Mouse (Mus musculus): ENCODE results near the gene Rassf3. TPM values are rescaled to one million over a fixed set of nuclear protein-coding genes. Genes with fewer than 3 reads are reported as not detected.

The Rassf3 gene
- polyA plus RNA-seq, 1 experiment from 2014 or later: 6.0 TPM

GRCm38 (mm10) chr10:121505929-121506328, 29.8 kb upstream of the Rassf3 start:
- no peaks in the 10 kb centered on the region for H3K36me3 ChIP-seq (ENCODE audit: control insufficient read depth, insufficient read depth, low read length)
- ATAC-seq (ENCODE audit: low FRiP score) (no peak), DNase-seq (ENCODE audit: low spot score, missing footprints) (no peak)
- H3K27ac ChIP-seq (ENCODE audit: low read depth, low read length): no peak overlapping the region
- peak overlapping the region; percentile 40; the same call in 1 of the 2 replicates for H3K4me2 ChIP-seq
- H3K9ac ChIP-seq (ENCODE audit: low read length): no peak overlapping the region
- WGBS: 50% methylated on average over 7 of the region's 7 CpGs
- no peaks in the 10 kb centered on the region for H3K9me3 ChIP-seq (ENCODE audit: control insufficient read depth, low read length)
- peaks cover 17% of the 10 kb centered on the region; the same call in 1 of the 2 replicates for H3K4me1 ChIP-seq (ENCODE audit: control insufficient read depth, insufficient read depth, low read length)
- no peak overlapping the region for H3K4me3 ChIP-seq (ENCODE audit: low read depth, low read length)
- H3K27me3 ChIP-seq (ENCODE audit: control insufficient read depth, insufficient read depth, low read length): no peaks in the 10 kb centered on the region

- Histone ChIP-seq H3K36me3 (ENCODE audit: control insufficient read depth, insufficient read depth, low read length) (no peaks in the 10 kb centered on the region), H3K4me2 (peak overlapping the region; percentile 40), H3K9ac (ENCODE audit: low read length) (peak overlapping the region; percentile 11; the same call in 1 of the 2 replicates), H3K27me3 (ENCODE audit: control insufficient read depth, insufficient read depth, low read length) (no peaks in the 10 kb centered on the region), H3K9me3 (ENCODE audit: control insufficient read depth, low read length) (no peaks in the 10 kb centered on the region), H3K4me1 (ENCODE audit: control insufficient read depth, insufficient read depth, low read length) (peaks cover 16% of the 10 kb centered on the region; the same call in 1 of the 2 replicates), H3K4me3 (ENCODE audit: low read depth, low read length) (peak overlapping the region; percentile 7), H3K27ac (ENCODE audit: low read depth, low read length) (no peak overlapping the region)
- peak; percentile 70 for ATAC-seq (ENCODE audit: low FRiP score)
- peak; percentile 95 for DNase-seq (ENCODE audit: low spot score, missing footprints)
- 35% methylated on average over 35 of the region's 35 CpGs for WGBS
Observed at GRCm38 (mm10) chr10:121504973-121505911, 29.1 kb upstream of the Rassf3 start.

GRCm38 (mm10) chr10:121501160-121501559, 25.0 kb upstream of the Rassf3 start:
- ATAC-seq (ENCODE audit: low FRiP score): no peak
- WGBS: 84% methylated on average over 5 of the region's 5 CpGs

GRCm38 (mm10) chr10:121500034-121500433, 23.9 kb upstream of the Rassf3 start:
- Histone ChIP-seq H3K9me3 (ENCODE audit: control insufficient read depth, low read length) (no peaks in the 10 kb centered on the region), H3K4me2 (no peak overlapping the region), H3K9ac (ENCODE audit: low read length) (no peak overlapping the region), H3K27ac (ENCODE audit: low read depth, low read length) (no peak overlapping the region), H3K4me3 (ENCODE audit: low read depth, low read length) (no peak overlapping the region), H3K27me3 (ENCODE audit: control insufficient read depth, insufficient read depth, low read length) (no peaks in the 10 kb centered on the region), H3K4me1 (ENCODE audit: control insufficient read depth, insufficient read depth, low read length) (peaks cover 4% of the 10 kb centered on the region; the same call in 1 of the 2 replicates), H3K36me3 (ENCODE audit: control insufficient read depth, insufficient read depth, low read length) (no peaks in the 10 kb centered on the region)
- whole genome bisulfite sequencing: 82% methylated on average over 5 of the region's 5 CpGs
- ATAC-seq (ENCODE audit: low FRiP score): no peak
- peak; percentile 6 for DNase-seq (ENCODE audit: low spot score, missing footprints)

More at GRCm38 (mm10) chr10:121501160-121501559, 25.0 kb upstream of the Rassf3 start:
- H3K4me3 ChIP-seq (ENCODE audit: low read depth, low read length): no peak overlapping the region
- H3K27me3 ChIP-seq (ENCODE audit: control insufficient read depth, insufficient read depth, low read length): no peaks in the 10 kb centered on the region
- no peak overlapping the region for H3K4me2 ChIP-seq
- H3K9me3 ChIP-seq (ENCODE audit: control insufficient read depth, low read length): no peaks in the 10 kb centered on the region
- H3K4me1 ChIP-seq (ENCODE audit: control insufficient read depth, insufficient read depth, low read length): peaks cover 10% of the 10 kb centered on the region; the same call in 1 of the 2 replicates
- H3K9ac ChIP-seq (ENCODE audit: low read length): no peak overlapping the region
- no peak for DNase-seq (ENCODE audit: low spot score, missing footprints)
- H3K36me3 ChIP-seq (ENCODE audit: control insufficient read depth, insufficient read depth, low read length): no peaks in the 10 kb centered on the region
- H3K27ac ChIP-seq (ENCODE audit: low read depth, low read length): no peak overlapping the region

GRCm38 (mm10) chr10:121499063-121499462, 22.9 kb upstream of the Rassf3 start:
- H3K4me2 ChIP-seq: no peak overlapping the region
- H3K9me3 ChIP-seq (ENCODE audit: control insufficient read depth, low read length): no peaks in the 10 kb centered on the region
- no peak overlapping the region for H3K27ac ChIP-seq (ENCODE audit: low read depth, low read length)
- ATAC-seq (ENCODE audit: low FRiP score): no peak
- H3K4me3 ChIP-seq (ENCODE audit: low read depth, low read length): no peak overlapping the region
- H3K36me3 ChIP-seq (ENCODE audit: control insufficient read depth, insufficient read depth, low read length): no peaks in the 10 kb centered on the region
- peak; percentile 79 for DNase-seq (ENCODE audit: low spot score, missing footprints)
- no peak overlapping the region for H3K9ac ChIP-seq (ENCODE audit: low read length)
- H3K4me1 ChIP-seq (ENCODE audit: control insufficient read depth, insufficient read depth, low read length): peaks cover 2% of the 10 kb centered on the region; the same call in 1 of the 2 replicates
- no peaks in the 10 kb centered on the region for H3K27me3 ChIP-seq (ENCODE audit: control insufficient read depth, insufficient read depth, low read length)
- 77% methylated on average over 2 of the region's 2 CpGs for WGBS

GRCm38 (mm10) chr10:121498481-121498904, 22.3 kb upstream of the Rassf3 start:
- H3K9me3 ChIP-seq (ENCODE audit: control insufficient read depth, low read length): no peaks in the 10 kb centered on the region
- H3K27ac ChIP-seq (ENCODE audit: low read depth, low read length): no peak overlapping the region
- H3K4me2 ChIP-seq: no peak overlapping the region
- no peaks in the 10 kb centered on the region for H3K27me3 ChIP-seq (ENCODE audit: control insufficient read depth, insufficient read depth, low read length)
- ATAC-seq (ENCODE audit: low FRiP score): no peak
- H3K4me3 ChIP-seq (ENCODE audit: low read depth, low read length): no peak overlapping the region
- H3K36me3 ChIP-seq (ENCODE audit: control insufficient read depth, insufficient read depth, low read length): no peaks in the 10 kb centered on the region
- WGBS: 66% methylated on average over 8 of the region's 8 CpGs
- peaks cover 2% of the 10 kb centered on the region; the same call in 1 of the 2 replicates for H3K4me1 ChIP-seq (ENCODE audit: control insufficient read depth, insufficient read depth, low read length)
- H3K9ac ChIP-seq (ENCODE audit: low read length): no peak overlapping the region
- peak; percentile 78 for DNase-seq (ENCODE audit: low spot score, missing footprints)

GRCm38 (mm10) chr10:121497968-121498367, 21.8 kb upstream of the Rassf3 start:
- no peak overlapping the region for H3K27ac ChIP-seq (ENCODE audit: low read depth, low read length)
- H3K36me3 ChIP-seq (ENCODE audit: control insufficient read depth, insufficient read depth, low read length): no peaks in the 10 kb centered on the region
- H3K4me2 ChIP-seq: no peak overlapping the region
- H3K9ac ChIP-seq (ENCODE audit: low read length): no peak overlapping the region
- H3K4me3 ChIP-seq (ENCODE audit: low read depth, low read length): no peak overlapping the region
- no peaks in the 10 kb centered on the region for H3K27me3 ChIP-seq (ENCODE audit: control insufficient read depth, insufficient read depth, low read length)
- H3K4me1 ChIP-seq (ENCODE audit: control insufficient read depth, insufficient read depth, low read length): peaks cover 2% of the 10 kb centered on the region; the same call in 1 of the 2 replicates
- H3K9me3 ChIP-seq (ENCODE audit: control insufficient read depth, low read length): no peaks in the 10 kb centered on the region
- ATAC-seq (ENCODE audit: low FRiP score): no peak
- 77% methylated on average over 7 of the region's 7 CpGs for WGBS
- peak; percentile 77 for DNase-seq (ENCODE audit: low spot score, missing footprints)

GRCm38 (mm10) chr10:121496616-121497015, 20.5 kb upstream of the Rassf3 start:
- ATAC-seq (ENCODE audit: low FRiP score): no peak
- Histone ChIP-seq H3K9ac (ENCODE audit: low read length) (no peak overlapping the region), H3K27ac (ENCODE audit: low read depth, low read length) (no peak overlapping the region), H3K4me1 (ENCODE audit: control insufficient read depth, insufficient read depth, low read length) (peaks cover 2% of the 10 kb centered on the region; the same call in 1 of the 2 replicates), H3K9me3 (ENCODE audit: control insufficient read depth, low read length) (no peaks in the 10 kb centered on the region), H3K36me3 (ENCODE audit: control insufficient read depth, insufficient read depth, low read length) (no peaks in the 10 kb centered on the region), H3K4me2 (no peak overlapping the region), H3K27me3 (ENCODE audit: control insufficient read depth, insufficient read depth, low read length) (no peaks in the 10 kb centered on the region), H3K4me3 (ENCODE audit: low read depth, low read length) (no peak overlapping the region)
- no peak for DNase-seq (ENCODE audit: low spot score, missing footprints)
- WGBS: 85% methylated on average over 7 of the region's 7 CpGs

GRCm38 (mm10) chr10:121494163-121494425, 17.9 kb upstream of the Rassf3 start:
- no peak overlapping the region for H3K4me3 ChIP-seq (ENCODE audit: low read depth, low read length)
- no peaks in the 10 kb centered on the region for H3K27me3 ChIP-seq (ENCODE audit: control insufficient read depth, insufficient read depth, low read length)
- no peak overlapping the region for H3K27ac ChIP-seq (ENCODE audit: low read depth, low read length)
- WGBS: 77% methylated on average over 2 of the region's 2 CpGs
- peak; percentile 44 for DNase-seq (ENCODE audit: low spot score, missing footprints)
- no peak overlapping the region for H3K9ac ChIP-seq (ENCODE audit: low read length)
- H3K4me1 ChIP-seq (ENCODE audit: control insufficient read depth, insufficient read depth, low read length): peaks cover 2% of the 10 kb centered on the region; the same call in 1 of the 2 replicates
- H3K36me3 ChIP-seq (ENCODE audit: control insufficient read depth, insufficient read depth, low read length): no peaks in the 10 kb centered on the region
- H3K9me3 ChIP-seq (ENCODE audit: control insufficient read depth, low read length): no peaks in the 10 kb centered on the region
- no peak overlapping the region for H3K4me2 ChIP-seq
- ATAC-seq (ENCODE audit: low FRiP score): no peak

Data from midbrain, embryonic 11.5 days (tissue).